In genomic region chr7:31085171-31085570, GRCm38 (mm10) we compare ENCODE assay signal across 9 mouse cellular contexts. TPM values are rescaled to one million over a fixed set of nuclear protein-coding genes. Genes with fewer than 3 reads are reported as not detected.
DNase-seq lines count a peak whose midpoint lies in the region; ATAC-seq and TF ChIP-seq lines count a peak whose summit lies in the region.
"Had no signal": no experiment of that assay in that cellular context is flagged by ENCODE, and none has a peak within 500 bp of the region (broad histone marks: within the 10 kb centered on the region; RNA-seq: fewer than 3 reads in every experiment).

No protein-coding gene starts in this region.

- H3K27me3 ChIP-seq in heart, embryonic 11.5 days (ENCODE audit: control insufficient read depth, insufficient read depth, low read length): no peaks in the 10 kb centered on the region
- no peaks in the 10 kb centered on the region for H3K27me3 ChIP-seq in liver, adult 2 months (ENCODE audit: control insufficient read depth, insufficient read depth, low read length)
- H3K27me3 ChIP-seq: liver, embryonic 15.5 days had no signal

- 55% methylated on average over 3 of the region's 3 CpGs for WGBS in heart, embryonic 11.5 days (ENCODE audit: insufficient replicate concordance)
- WGBS in liver, adult 2 months: 52% methylated on average over 3 of the region's 3 CpGs

- no peaks in the 10 kb centered on the region for H3K9me3 ChIP-seq in heart, embryonic 11.5 days (replicated peaks; ENCODE audit: control insufficient read depth, low read length)
- H3K9me3 ChIP-seq: liver, embryonic 15.5 days had no signal

- no peak overlapping the region for H3K4me2 ChIP-seq in heart, embryonic 11.5 days
- H3K4me2 ChIP-seq: liver, embryonic 15.5 days had no signal

- DNase-seq in adrenal gland, postnatal 36 days: peak; percentile 25 to 58
- DNase-seq in adrenal gland, postnatal 4 days (ENCODE audit: low spot score in 2 of 2): no peak
- DNase-seq in lung, adult 18-20 months: peak; percentile 46 to 67
- DNase-seq in lung, postnatal 4 days: no peak
- no peak for DNase-seq in liver, adult 2 months (ENCODE audit: extremely low read depth, low read depth, low spot score)
- no peak for DNase-seq in right cerebral cortex, adult 2 months (ENCODE audit: low spot score in 2 of 2)

- no peaks in the 10 kb centered on the region for H3K4me1 ChIP-seq in heart, embryonic 11.5 days (ENCODE audit: control insufficient read depth, insufficient read depth, low read length)
- H3K4me1 ChIP-seq in liver, adult 2 months (ENCODE audit: control insufficient read depth, insufficient read depth, low read length): peaks cover 33% of the 10 kb centered on the region
- H3K4me1 ChIP-seq: liver, embryonic 15.5 days had no signal

- TF ChIP-seq POLR2A in liver, adult 2 months (IDR thresholded peaks at IDR 0.05; ENCODE audit: extremely low read depth, insufficient read depth, low read length): no peak

- TF ChIP-seq CTCF in liver, adult 2 months (IDR thresholded peaks at IDR 0.05; ENCODE audit: low read depth, low read length): no peak

- H3K4me3 ChIP-seq in heart, embryonic 11.5 days (ENCODE audit: low read depth, low read length): no peak overlapping the region
- no peak overlapping the region for H3K4me3 ChIP-seq in liver, adult 2 months (ENCODE audit: insufficient read depth, low read depth, low read length)
- H3K4me3 ChIP-seq: liver, embryonic 15.5 days had no signal

- H3K9ac ChIP-seq in heart, embryonic 11.5 days (ENCODE audit: low read depth, low read length): no peak overlapping the region
- no peak overlapping the region for H3K9ac ChIP-seq in liver, adult 2 months (ENCODE audit: low read depth, low read length)
- H3K9ac ChIP-seq: liver, embryonic 15.5 days had no signal

- H3K27ac ChIP-seq in heart, embryonic 11.5 days (ENCODE audit: low read depth, low read length): 0 out of 2 replicates have a peak overlapping the region, but pooled peaks have one; percentile 15
- 0 out of 2 replicates have a peak overlapping the region, but pooled peaks have one; percentile 4 for H3K27ac ChIP-seq in liver, adult 2 months (replicated peaks; ENCODE audit: insufficient read depth, low read depth, low read length)
- H3K27ac ChIP-seq: liver, embryonic 15.5 days had no signal

- no peaks in the 10 kb centered on the region for H3K36me3 ChIP-seq in heart, embryonic 11.5 days (ENCODE audit: control insufficient read depth, insufficient read depth, low read length)
- H3K36me3 ChIP-seq in liver, adult 2 months (ENCODE audit: control insufficient read depth, insufficient read depth, low read length): no peaks in the 10 kb centered on the region
- H3K36me3 ChIP-seq: liver, embryonic 15.5 days had no signal

- no peak for ATAC-seq in heart, embryonic 11.5 days (replicated peaks; ENCODE audit: insufficient number of reproducible peaks, low FRiP score, low TSS enrichment)
- no peak for ATAC-seq in megakaryocyte, adult 5-6 weeks (ENCODE audit: poor library complexity, severe bottlenecking)

- H3K79me2 ChIP-seq in liver, adult 2 months (ENCODE audit: control insufficient read depth, insufficient read depth, low read length): no peaks in the 10 kb centered on the region

RNA-seq across cellular contexts. Expression of gene Fxyd3, which starts 8.7 kb away (rescaled TPM):
- total RNA-seq in adrenal gland, postnatal 36 days (2021): 1 to 10 TPM; 1.5 to 2.3 TPM
- 1 to 10 TPM; 2.0 to 5.9 TPM for total RNA-seq in adrenal gland, postnatal 4 days (2021)
- 0.38 and 1.8 TPM in 2 replicates for polyA plus RNA-seq in heart, embryonic 11.5 days (2014; fragmentation: Nextera tagmentation; extraction: Ambion mirVana)
- 0.27 and 0.46 TPM in 2 replicates for total RNA-seq in liver, adult 2 months (2014; rRNA removed)
- polyA plus RNA-seq in liver, adult 2 months (2012; rRNA removed): 0.50 and 0.83 TPM in 2 replicates
- total RNA-seq in megakaryocyte, adult 5-6 weeks (2015): not detected in 2 replicates
- not detected in 2 replicates for total RNA-seq in megakaryocyte, adult 5-6 weeks (2017)

RNA-seq across cellular contexts. Expression of gene Lgi4, which starts 26.0 kb away (rescaled TPM):
- total RNA-seq in adrenal gland, postnatal 36 days (2021): 1 to 10 TPM; 2.7 to 5.4 TPM
- 1 to 10 TPM; 6.8 to 6.9 TPM for total RNA-seq in adrenal gland, postnatal 4 days (2021)
- polyA plus RNA-seq in heart, embryonic 11.5 days (2014; fragmentation: Nextera tagmentation; extraction: Ambion mirVana): 0.13 and 0.34 TPM in 2 replicates
- total RNA-seq in liver, adult 2 months (2014; rRNA removed): 0.07 and 0.18 TPM in 2 replicates
- 0.04 and 0.09 TPM in 2 replicates for polyA plus RNA-seq in liver, adult 2 months (2012; rRNA removed)
- total RNA-seq in megakaryocyte, adult 5-6 weeks (2015): 0.13 TPM in 1 of 2 replicates, not detected in the other
- 0.07 TPM in 1 of 2 replicates, not detected in the other for total RNA-seq in megakaryocyte, adult 5-6 weeks (2017)
- polyA plus RNA-seq: liver, embryonic 15.5 days had no signal

RNA-seq across cellular contexts. Expression of gene Fxyd1, which starts 28.2 kb away (rescaled TPM):
- total RNA-seq in adrenal gland, postnatal 36 days (2021): 100 to 1,000 TPM; 167 to 239 TPM
- 100 to 1,000 TPM; 141 to 173 TPM for total RNA-seq in adrenal gland, postnatal 4 days (2021)
- 566 and 581 TPM in 2 replicates for polyA plus RNA-seq in heart, embryonic 11.5 days (2014; fragmentation: Nextera tagmentation; extraction: Ambion mirVana)
- total RNA-seq in liver, adult 2 months (2014; rRNA removed): 127 and 154 TPM in 2 replicates
- 1,507 and 1,555 TPM in 2 replicates for polyA plus RNA-seq in liver, adult 2 months (2012; rRNA removed)
- total RNA-seq in megakaryocyte, adult 5-6 weeks (2015): 0.46 TPM in 1 of 2 replicates, not detected in the other
- total RNA-seq in megakaryocyte, adult 5-6 weeks (2017): not detected in 2 replicates

RNA-seq across cellular contexts. Expression of gene Hpn, which starts 29.9 kb away (rescaled TPM):
- under 1 TPM; 0.66 to 0.93 TPM for total RNA-seq in adrenal gland, postnatal 36 days (2021)
- 10 to 100 TPM; 18.2 to 25.4 TPM for total RNA-seq in adrenal gland, postnatal 4 days (2021)
- polyA plus RNA-seq in heart, embryonic 11.5 days (2014; fragmentation: Nextera tagmentation; extraction: Ambion mirVana): 2.7 and 3.3 TPM in 2 replicates
- 282 and 327 TPM in 2 replicates for total RNA-seq in liver, adult 2 months (2014; rRNA removed)
- 883 and 920 TPM in 2 replicates for polyA plus RNA-seq in liver, adult 2 months (2012; rRNA removed)
- total RNA-seq in megakaryocyte, adult 5-6 weeks (2015): 1.5 and 2.1 TPM in 2 replicates
- total RNA-seq in megakaryocyte, adult 5-6 weeks (2017): 0.33 and 1.7 TPM in 2 replicates

RNA-seq across cellular contexts. Expression of gene Fxyd7, which starts 33.9 kb away (rescaled TPM):
- total RNA-seq in adrenal gland, postnatal 36 days (2021): 1 to 10 TPM; 1.2 to 1.6 TPM
- 10 to 100 TPM in 1 of 2 experiments, 1 to 10 TPM in 1; 8.9 to 13.3 TPM for total RNA-seq in adrenal gland, postnatal 4 days (2021)
- 2.5 and 4.9 TPM in 2 replicates for polyA plus RNA-seq in heart, embryonic 11.5 days (2014; fragmentation: Nextera tagmentation; extraction: Ambion mirVana)
- total RNA-seq in liver, adult 2 months (2014; rRNA removed): 0.47 TPM in 1 of 2 replicates, not detected in the other
- polyA plus RNA-seq in liver, adult 2 months (2012; rRNA removed): 0.40 and 0.92 TPM in 2 replicates
- not detected in 2 replicates for total RNA-seq in megakaryocyte, adult 5-6 weeks (2015)
- total RNA-seq in megakaryocyte, adult 5-6 weeks (2017): 0.51 TPM in 1 of 2 replicates, not detected in the other

Comparison
In these comparisons a context has a peak if more than half of its experiments do, and no peak if none do; other contexts are left out.
1. DNase-seq: peak in adrenal gland, postnatal 36 days (2 of 2) and lung, adult 18-20 months (2 of 2); none in adrenal gland, postnatal 4 days (0 of 2), lung, postnatal 4 days (0 of 2), liver, adult 2 months (single experiment) and right cerebral cortex, adult 2 months (0 of 2).
2. RNA of gene Fxyd1, which starts 28.2 kb away (total RNA-seq): 167 to 239 TPM in adrenal gland, postnatal 36 days, 141 to 173 TPM in adrenal gland, postnatal 4 days and 127 to 154 TPM in liver, adult 2 months; 0.46 TPM in megakaryocyte, adult 5-6 weeks; every median in the first group is over 10 times any median in the second.